Mouse (Mus musculus) adrenal gland, postnatal 10 days (tissue): Measurements from ENCODE around the gene Cd101. TPM values are rescaled to one million over a fixed set of nuclear protein-coding genes. Genes with fewer than 3 reads are reported as not detected.

Experiments
- DNase-seq: peaks from one replicate; pipeline ENCODE4 v3.0.0; 2021; ENCODE audit warnings: mixed read lengths
- total RNA-seq, 2 experiments: library from RNA; stranded (reverse); gene quantifications; 2 replicates each; pipeline ENCODE4 v1.2.3; 2021

Cd101 gene
- total RNA-seq, 2 experiments from 2014 or later = 0.12 to 0.27 TPM

DNA sequence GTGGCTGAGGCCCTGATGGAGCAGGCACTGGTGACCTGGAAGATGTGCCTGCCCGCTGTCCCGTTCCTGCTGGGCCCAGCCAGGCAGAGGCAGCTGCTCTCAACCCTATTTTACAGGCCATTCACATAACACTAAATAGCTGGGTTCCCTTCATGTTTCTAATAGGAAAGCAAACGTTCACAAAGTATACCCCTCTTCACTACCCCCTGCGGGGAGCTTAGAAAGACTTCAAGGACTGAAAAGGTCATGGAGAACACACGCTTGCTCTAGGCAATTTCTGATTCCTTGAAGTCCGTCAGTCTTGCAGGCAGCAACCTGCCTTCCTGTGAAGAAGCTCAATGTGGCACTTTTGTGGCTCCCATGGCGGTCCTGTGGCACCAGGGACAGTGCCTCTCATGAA lies 12.6 kb upstream of the Cd101 start:
- DNase-seq = no peak

DNA sequence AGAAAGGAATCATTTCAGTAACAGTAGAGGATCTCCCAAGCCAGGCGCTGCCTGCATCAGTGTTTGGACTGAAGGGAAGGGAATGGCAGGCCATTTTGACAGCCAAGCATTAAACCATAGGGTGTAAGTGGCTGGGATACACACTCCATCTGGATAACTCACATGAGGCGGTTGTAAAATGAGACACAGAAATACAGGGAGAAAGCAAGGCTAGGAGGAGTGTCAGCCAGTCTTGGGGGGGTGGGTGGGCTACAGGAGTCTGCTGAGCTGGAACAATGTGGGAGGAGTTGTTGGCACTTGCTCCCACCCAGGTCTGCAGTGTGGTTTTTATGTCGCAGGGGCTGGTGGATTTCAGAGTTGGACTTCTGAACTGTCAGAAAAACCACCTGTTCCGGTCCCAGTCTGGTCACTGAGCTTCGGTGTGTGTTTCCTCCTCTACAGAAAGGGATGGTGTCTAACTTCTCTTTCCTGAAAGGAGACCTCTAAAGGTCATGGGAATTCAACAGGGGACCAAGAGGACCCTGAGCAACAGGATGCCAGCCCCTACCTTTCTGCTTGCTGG lies 8.7 kb upstream of the Cd101 start:
- no peak for DNase-seq

DNA sequence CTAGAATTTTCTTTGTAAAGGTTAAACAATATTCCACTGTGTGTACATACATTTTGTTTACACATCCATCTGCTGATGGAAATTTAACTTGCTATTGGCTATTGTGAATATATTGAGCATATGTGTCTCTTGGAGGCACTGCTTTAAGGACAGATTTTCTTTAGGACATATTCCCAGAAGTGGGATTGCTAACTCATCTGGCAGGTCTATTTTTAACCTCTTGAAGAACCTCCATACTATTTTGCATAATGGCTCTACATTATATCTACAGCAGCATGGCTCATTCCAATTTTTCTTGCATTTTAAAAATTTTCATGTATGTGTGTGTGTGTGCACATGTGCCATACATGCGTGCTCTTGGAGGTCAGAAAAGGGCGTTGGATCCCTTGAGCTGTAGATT lies 6.6 kb upstream of the Cd101 start:
- DNase-seq = no peak

DNA sequence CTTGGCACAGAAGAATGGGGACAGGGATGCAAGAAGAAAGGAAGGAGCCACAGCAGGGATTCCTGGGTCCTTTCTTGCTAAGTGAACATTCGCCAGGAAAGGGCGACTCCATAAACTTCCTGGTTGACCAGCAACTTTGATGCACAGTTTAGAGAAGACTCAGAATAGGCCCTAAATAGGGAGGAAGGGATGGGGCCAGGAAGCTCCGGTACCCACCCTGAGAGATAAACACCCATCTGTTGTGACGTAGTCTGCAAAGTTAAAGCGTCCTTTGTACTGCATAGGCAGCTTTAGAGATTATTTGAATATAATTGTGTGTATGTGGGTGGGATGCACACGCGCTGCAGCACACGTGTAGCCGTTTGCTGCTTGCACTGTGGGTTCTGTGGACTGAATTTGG lies 5.2 kb upstream of the Cd101 start:
- DNase-seq = no peak

DNA sequence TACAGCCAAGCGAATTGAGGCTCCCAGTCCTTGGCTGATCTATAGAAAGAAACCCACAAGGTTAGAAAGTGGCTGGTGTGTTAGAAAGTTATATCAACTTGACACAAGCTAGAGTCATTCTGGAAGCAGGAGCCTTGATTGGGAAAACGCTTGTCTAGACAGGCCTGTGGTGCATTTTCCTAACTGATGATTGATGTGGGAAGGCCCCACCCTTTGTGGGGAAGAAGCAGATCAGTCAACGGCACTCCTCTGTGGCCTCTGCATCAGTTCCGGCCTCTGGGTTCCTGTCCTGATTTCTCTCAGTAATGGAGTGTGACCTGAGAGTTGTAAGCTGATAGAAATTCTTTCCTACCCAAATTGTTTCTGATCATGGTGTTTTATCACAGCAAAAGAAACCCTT lies 4.3 kb upstream of the Cd101 start:
- no peak for DNase-seq

DNA sequence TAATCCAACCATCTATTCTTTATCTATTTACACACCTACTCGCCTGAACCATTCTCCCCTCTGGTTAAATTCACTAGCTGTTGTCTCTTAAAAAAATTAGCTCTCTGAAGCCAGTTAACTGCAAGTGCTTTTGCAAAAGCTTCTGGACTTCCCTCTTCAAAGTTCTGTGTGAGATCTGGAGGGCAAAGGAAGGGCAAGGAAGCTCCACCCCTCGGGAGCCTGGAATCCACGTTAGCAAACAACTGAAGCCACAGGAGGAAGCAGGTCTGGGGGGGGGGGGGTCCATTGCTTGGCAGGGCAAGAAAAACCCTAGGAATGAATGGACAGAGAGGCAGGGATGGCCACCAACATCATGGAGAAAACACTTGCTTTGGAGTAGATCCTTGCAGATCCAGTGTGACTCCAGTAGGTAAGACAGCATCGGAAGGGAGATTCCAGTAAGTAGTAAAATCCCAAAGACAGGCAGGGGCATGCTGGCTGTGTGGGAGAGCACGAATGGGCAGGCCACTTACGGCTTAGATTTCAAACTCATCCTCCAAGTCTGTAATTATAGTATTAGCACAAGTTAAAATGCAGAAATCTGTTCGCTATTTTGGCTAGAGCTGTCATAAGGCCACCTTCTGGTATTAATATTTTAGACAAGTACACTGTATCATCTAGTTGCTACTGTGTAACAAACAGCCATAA lies 2.2 kb upstream of the Cd101 start:
- no peak for DNase-seq

DNA sequence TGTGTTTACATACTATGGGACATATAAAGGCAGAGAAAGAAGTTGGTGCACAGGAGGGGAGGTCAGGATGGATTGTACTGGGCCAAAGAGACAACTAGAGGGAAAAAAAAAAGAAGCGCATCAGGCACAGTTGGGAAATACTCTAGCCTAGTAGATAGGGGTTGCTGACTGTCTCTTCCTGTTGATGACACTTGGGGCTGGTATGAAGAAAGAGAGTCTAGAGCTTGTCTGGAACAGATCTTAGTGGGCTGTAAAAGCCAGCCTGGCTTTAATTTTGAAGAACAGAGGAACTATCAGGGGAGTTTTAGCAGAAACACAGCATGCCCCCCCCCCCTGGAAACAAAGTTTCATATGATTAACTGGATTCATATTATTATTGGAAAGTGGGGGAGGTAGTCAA lies 1.3 kb upstream of the Cd101 start:
- DNase-seq = no peak

DNA sequence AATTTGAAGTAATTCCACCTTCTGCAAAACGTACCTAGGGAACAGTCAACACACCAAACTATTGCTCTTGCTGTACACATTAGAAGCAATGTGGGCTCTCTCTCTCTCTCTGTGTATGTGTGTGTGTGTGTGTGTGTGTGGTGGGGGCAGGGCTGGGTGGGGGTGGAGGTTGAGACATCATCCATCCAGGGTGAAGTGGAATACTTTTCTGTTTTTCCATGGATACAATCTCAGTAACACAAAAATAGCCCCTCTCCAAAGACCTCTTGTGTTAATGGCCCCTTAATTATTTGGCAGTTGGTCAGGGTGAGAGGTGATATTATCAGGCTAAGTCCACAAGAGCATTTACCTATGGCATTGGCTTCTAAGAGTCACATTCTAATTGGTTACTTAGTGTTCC lies 2.6 kb downstream of the Cd101 start:
- DNase-seq = no peak

DNA sequence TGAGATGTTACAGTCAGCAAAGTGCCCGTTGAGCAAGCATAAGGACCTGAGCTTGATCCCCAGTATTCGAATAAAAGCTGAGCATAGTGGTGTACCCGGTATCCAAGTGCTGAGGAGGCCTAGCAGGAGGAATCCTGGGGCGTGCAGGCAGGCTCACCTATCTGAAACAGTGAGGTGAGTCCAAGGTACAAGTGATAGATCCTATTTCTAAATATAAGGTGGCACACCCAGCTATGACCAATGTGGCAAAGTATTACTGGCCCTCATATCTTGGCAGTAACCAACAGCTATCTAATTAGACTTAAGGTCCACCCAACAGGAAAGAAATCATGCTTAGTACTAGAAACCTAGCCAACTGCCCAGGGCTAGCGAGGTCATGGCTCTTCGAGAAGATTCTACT lies 6.4 kb downstream of the Cd101 start:
- no peak for DNase-seq

DNA sequence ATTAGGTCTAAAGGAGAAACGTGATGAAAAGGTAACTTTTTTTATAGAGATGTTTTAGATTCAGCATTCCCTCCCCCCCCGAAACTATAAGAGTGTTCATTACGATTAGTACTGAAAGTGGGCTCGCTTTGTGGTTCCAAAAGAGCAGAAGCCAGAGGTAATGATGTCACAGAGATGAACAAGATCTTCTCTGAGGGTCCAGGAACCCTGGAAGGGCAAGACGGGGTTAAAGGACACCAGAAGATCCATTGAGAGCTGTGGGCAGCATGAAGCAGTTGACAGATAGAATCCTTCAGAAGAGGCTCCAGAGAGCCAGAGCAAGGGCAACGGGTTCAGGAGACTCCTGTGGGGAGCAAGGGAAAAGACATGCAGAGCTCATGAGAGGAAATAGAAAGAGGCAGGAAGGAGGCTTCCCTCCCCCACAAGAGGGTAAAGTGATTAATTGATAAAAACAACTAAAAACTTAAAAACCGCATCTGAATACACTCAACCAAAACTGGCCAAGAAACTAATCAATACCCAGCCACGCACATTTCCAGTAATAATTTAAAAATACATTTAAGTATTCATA lies 7.8 kb downstream of the Cd101 start:
- DNase-seq = no peak

DNA sequence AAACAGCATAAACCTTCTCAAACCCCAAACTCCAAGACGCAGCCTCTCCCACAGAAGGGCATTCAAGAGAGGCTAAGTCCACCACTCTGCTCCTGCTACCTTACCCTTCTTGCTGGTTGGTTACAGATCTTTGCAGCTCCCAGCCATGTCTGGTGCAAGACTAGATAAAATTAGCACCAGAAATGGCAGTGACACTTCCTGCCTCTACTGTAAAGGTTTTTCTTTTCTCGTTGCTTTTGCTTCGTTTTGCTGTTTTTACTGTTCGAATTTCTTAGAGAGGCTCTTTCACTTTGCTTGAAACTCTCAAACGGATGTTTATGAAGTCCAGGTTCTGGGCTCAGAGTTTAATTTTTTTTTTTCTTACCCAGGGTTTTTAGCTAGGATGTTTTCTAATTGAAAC lies 8.3 kb downstream of the Cd101 start:
- no peak for DNase-seq

DNA sequence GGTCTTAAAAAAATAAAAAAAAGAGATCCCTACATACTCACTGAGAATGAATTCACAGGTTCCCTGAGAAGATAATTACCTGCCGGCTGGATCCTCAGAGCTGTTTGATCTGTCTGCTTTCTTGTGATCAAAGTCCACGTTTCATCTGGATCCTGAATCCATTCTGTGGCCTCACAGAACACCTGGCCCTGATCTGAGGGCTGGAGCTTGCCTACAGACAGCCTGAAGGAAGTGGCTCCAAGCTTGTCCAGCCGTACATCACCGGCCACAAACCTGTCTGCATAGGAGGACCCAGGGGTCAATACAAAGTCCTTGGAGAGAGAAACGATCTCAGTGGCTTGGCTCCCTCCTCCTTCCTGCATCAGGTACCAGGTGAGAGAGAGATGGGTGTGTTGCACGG lies 10.9 kb downstream of the Cd101 start:
- no peak for DNase-seq

DNA sequence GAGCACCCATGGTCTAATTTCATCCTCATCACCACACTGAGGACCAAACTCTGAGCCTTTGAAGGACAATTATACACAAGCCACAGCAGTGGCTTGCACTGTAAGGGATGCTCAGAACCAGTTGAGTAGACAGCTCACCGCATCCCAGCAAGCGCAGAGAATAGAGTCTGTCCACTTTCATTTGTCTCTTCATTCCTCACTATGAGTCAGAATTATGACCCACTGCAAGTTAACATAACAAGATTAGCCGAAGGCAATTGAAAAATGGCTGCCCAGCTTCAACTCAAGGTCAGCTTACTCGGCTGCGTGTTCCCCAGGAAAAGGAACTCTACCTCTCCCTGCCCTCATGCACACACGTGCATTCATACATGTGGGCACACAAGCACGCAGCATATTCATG lies 13.3 kb downstream of the Cd101 start:
- DNase-seq = peak; percentile 6

DNA sequence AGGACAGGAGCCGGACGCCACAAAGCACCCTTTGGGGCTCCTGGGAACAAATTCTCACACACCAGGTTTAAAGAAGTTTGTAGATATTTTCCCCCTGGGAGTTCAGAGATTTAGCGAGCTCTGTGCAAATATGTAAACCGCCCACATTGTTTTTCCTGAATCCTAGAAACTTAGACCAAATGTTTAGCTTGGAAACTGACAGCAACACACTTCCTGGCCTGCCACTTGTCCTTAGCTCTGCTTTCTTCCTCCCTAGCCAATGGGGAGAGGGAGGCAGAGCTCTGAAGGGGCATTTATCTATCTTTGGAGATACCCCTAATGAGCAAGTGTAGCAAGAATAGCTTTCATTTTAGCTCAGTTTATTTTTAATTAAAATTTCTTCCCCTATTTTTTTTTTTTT lies 14.1 kb downstream of the Cd101 start:
- DNase-seq = no peak

DNA sequence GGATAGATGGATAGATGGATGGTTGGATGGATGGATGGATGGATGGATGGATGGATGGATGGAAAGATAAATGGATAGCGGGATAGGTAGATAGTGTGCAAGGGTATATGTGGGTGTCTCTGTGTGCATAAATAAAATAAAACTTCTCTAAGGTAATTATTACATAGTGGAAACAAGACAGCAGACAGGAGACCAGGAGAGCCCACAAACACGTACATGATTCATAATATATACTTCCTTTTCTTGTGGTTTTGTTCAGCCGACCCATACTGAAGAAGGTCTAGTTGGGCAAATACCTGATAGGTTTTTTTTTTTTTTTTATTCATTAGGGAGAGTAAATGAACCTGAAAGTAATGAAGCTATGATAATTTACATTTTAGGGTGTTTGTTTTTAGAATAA lies 15.8 kb downstream of the Cd101 start:
- no peak for DNase-seq

DNA sequence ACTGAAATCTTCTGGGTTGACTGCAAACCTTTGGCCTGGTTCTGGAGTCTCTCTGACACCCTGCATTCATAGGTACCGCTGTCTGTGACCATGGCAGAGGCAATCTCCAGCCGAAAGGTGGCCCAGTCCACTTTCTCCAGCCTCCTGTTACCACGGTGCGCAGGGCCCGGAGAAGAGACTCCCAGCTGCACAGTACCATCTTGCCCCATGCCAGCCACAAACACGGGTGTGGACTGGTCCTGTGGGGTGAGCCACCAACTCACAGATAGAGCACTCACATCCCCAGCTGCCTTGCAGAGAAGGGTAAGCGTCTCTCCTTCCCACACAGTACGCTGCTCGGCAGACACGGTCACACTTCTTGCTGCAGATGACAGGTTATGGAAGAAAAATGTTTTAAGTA lies 16.4 kb downstream of the Cd101 start:
- DNase-seq = no peak

DNA sequence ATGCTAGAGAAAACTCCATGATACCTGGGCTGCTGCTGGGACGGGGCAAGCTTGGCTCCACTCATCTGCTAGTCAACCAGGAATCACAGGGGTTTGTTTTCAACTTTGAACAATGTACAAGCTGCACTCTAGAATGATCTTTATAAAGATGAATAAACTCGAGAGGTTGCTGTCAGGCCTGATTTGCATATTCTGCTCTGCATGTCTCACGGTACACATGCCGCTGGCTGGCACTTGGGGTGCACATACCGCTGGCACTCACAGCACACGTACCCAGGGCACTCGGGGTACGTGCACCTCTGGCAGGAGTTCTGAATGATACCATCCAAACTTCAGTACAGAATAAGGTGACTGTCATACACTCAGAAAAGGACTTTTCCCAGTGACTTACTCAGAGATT lies 16.8 kb downstream of the Cd101 start:
- DNase-seq = no peak

DNA sequence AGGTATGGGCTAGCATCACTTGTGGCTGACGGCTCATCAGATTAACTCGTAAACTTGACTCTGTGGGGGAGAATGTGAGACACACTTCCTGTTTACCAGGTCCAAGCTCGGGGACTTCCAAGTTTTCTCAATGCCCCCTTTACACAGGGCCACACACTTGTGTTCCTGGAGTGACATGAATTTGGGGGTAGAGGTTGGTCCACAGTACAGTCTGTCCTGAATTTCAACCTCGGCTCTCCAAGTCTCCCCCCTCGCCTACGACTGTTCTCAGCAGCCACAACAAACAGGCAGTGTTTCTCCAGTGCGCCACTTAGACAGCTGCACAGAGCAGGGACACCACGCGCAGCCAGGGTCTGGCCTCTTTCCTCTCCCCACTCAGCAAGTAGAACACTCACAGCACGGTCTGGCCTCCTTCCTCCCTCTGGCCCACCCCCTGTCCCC lies 17.2 kb downstream of the Cd101 start:
- DNase-seq = no peak

DNA sequence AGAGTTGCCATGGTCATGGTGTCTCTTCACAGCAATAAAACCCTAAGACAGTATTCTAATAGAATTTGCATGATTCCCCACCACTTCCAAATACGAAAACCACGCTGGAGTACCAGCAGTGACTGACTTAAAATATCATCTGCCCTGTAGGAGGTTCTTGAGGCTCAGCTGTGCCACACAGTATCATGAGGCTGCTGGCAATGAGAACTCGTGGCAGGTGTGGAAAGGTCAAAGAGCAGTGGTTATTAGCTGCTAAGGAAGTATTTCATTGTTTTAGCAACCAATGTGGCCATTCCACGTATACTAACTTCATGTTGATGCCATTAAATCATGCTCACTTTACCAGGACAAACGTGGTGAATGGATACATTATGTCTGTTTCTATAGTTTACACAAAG lies 18.2 kb downstream of the Cd101 start:
- no peak for DNase-seq

DNA sequence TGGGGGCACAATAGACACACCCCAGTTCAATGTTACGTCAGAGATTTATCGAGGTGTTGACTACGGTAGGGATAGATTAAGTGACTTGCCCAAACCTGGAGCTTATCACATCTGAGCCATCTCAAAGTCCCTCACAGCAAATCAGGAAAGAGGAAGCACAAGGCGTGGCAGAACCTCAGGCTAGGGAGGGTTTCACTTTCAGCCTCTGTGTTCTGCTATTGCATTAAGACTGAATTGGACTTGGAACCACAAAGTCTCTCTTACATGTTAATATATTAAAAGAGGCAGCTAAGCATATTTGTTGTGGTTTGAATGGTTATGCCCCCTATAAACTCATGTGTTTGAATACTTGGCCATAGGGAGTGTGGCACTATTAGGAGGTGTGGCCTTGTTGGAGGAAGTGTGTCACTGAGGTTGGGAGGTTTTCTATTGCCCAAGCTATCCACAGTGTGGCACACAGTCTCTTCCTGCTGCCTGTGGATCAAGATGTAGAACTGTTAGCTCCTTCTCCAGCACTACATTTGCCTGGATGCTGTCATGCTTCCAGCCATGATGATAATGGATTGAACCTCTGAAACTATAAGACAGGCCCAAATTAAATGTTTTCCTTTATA lies 18.7 kb downstream of the Cd101 start:
- no peak for DNase-seq

DNA sequence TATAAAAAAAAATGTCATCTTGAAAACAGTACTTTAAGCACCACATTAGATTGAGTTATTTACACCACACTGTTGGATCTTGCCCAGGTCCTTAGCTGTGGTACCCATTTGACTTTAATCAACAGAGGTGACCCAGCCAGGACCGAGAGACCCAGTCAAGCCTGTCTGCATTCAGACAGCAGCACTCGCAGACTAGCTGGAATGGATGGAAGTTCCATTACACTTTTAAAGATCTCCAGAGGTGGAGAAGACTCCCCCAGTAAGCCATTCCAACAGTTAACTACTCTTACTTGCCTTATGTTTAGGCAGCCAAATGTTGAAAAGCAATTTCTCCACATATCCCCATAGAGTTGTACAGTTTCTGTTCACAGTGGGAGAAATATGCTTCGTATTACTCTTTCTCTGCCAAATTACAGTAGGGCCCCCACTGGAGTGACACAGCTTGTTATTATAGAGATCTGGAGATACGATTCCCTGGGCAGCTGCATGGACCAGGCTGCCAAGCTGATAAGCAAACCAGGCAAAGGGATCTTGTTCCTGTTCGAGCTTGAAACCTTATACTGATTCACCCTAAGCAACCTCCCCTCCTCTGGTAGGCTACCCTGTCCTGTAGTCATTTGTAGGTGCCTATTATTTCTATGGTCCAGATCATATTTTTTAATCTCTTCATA lies 22.1 kb downstream of the Cd101 start:
- no peak for DNase-seq

DNA sequence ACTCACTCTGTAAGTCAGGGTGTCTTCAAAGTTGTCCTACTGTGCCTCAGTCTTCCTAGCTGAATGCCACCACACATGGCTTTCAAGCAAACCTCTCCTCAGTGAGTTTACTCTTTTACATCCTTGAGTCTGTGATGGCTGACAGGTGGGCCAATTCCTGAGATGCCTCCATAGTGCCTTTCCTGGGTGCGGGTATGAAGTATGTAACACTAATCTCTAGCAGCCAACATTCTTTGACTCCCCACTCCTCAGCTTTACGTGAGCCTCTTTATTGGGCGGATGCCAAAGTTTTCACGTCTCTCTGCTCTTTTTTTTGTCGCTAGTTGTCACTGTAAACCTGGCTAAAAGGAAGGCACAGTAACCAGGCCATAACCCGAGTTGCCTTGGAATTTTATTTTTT lies 24.0 kb downstream of the Cd101 start:
- no peak for DNase-seq
